Mouse (Mus musculus) E14TG2a.4 (cell line): Measurements from ENCODE around the gene Chst14.

Source experiments
- H3K27me3 ChIP-seq: 2 replicates; pipeline ENCODE4 v1.6.1; 2014; ENCODE audit warnings: low read length, control low read depth; ENCODE audit not compliant: insufficient read depth
- H3K36me3 ChIP-seq: 2 replicates; pipeline ENCODE4 v1.6.1; 2014; ENCODE audit warnings: low read length, control low read depth; ENCODE audit not compliant: insufficient read depth
- H3K4me1 ChIP-seq: replicated peaks from 2 replicates; pipeline ENCODE4 v1.6.1; 2014; ENCODE audit warnings: low read depth, low read length, control low read depth
- H3K4me3 ChIP-seq: replicated peaks from 2 replicates; pipeline ENCODE4 v1.5.1; 2014; ENCODE audit warnings: mild to moderate bottlenecking, low read length
- H3K9me3 ChIP-seq: 2 replicates; pipeline ENCODE4 v1.6.1; 2014; ENCODE audit warnings: low read length, control low read depth
- CTCF ChIP-seq: conservative IDR thresholded peaks from 2 replicates; pipeline ENCODE4 v1.5.1; 2014; ENCODE audit warnings: low read length
- NANOG ChIP-seq: IDR thresholded peaks from 2 replicates; pipeline ENCODE4 v1.6.1; 2014; ENCODE audit warnings: borderline replicate concordance, low read length, mixed read lengths
- POU5F1 ChIP-seq: IDR thresholded peaks from 2 replicates; pipeline ENCODE4 v1.6.1; 2014; ENCODE audit warnings: low read length, borderline replicate concordance

The Chst14 gene

DNA sequence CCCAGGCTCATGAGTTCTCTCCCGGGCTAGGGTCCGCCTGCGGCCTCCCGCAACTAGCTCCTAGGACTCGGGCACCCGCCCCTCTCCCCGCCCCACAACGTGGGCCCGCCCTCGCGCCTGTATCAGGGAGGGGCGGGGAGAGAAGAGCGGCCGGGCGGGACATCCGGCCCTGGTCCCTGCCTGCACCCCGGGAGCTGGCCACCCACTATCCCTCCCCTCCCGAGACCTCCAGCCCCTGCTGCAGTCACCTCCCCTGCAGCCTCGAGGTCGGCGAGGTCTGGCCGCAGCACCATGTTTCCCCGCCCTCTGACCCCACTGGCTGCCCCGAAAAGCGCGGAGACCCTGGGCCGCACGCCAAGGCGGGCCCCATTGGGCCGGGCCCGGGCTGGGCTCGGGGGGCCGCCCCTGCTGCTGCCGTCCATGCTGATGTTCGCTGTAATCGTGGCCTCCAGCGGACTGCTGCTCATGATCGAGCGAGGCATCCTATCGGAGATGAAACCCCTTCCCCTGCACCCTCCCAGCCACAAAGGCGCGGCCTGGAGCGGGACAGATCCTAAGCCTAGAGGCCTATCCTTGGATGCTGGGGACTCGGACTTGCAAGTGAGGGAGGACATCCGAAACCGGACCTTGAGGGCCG is at the start of gene Chst14:
Gene Chst14 (plus strand): TSS at position 136 of the 637 bp plus-strand sequence.
- H3K4me1 ChIP-seq, result peaks cover 26% of the 10 kb centered on the region
- peaks cover 55% of the 10 kb centered on the region for H3K27me3 ChIP-seq
- peak within 1 kb of the TSS; percentile 84 for H3K4me3 ChIP-seq
- peaks cover 12% of the 10 kb centered on the region for H3K36me3 ChIP-seq
- H3K9me3 ChIP-seq, result no peaks in the 10 kb centered on the region
- TF ChIP-seq CTCF (no peak), POU5F1 (no peak), NANOG (no peak)

DNA sequence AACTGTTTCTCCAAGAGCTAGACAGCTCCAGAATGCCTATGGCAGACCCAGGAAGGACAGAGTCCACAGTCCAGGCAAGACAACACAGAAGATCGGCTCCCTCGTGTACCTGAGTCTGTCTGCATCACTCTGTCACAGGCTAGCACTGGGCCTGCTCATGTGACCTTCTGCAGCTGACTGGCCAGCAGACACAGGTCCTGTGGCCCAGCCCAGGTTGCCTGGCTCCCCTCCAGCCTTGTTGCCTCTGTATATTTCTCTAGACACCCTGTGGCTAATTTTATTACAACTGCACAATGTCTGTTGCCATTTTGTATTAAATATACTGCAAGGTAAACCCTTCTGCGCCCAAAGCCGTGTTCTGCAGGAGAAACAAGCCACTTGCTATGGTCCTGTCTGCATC is 45.3 kb upstream of the Chst14 start:
- TF ChIP-seq CTCF (no peak), POU5F1 (no peak), NANOG (no peak)
- Histone ChIP-seq H3K27me3 (peaks cover 25% of the 10 kb centered on the region), H3K4me3 (no peak overlapping the region), H3K36me3 (peaks cover 20% of the 10 kb centered on the region), H3K4me1 (peaks cover 40% of the 10 kb centered on the region), H3K9me3 (no peaks in the 10 kb centered on the region)

DNA sequence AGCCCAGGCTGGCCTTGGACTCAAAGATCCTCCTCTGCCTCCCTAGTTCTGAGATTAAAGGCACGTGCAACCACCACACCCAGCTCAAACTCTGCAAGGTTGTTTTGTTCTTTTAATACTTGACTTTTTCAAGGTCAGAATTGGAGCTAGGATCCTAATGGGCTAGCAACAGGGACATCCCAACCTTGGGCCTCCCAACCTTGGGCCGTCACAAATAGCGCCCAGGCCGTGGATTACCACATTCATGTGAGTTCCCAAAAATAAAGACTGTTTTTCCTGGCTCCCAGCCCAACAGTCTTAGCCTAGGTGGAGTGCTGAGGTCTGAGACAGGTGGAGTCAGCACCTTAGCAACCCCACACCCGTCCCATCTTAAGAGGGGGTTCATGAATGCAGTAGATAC is 44.3 kb upstream of the Chst14 start:
- Histone ChIP-seq H3K4me1 (peaks cover 40% of the 10 kb centered on the region), H3K27me3 (peaks cover 30% of the 10 kb centered on the region), H3K36me3 (peaks cover 11% of the 10 kb centered on the region; the same call in 1 of the 2 replicates), H3K4me3 (no peak overlapping the region), H3K9me3 (no peaks in the 10 kb centered on the region)
- TF ChIP-seq NANOG (no peak), CTCF (no peak), POU5F1 (no peak)

DNA sequence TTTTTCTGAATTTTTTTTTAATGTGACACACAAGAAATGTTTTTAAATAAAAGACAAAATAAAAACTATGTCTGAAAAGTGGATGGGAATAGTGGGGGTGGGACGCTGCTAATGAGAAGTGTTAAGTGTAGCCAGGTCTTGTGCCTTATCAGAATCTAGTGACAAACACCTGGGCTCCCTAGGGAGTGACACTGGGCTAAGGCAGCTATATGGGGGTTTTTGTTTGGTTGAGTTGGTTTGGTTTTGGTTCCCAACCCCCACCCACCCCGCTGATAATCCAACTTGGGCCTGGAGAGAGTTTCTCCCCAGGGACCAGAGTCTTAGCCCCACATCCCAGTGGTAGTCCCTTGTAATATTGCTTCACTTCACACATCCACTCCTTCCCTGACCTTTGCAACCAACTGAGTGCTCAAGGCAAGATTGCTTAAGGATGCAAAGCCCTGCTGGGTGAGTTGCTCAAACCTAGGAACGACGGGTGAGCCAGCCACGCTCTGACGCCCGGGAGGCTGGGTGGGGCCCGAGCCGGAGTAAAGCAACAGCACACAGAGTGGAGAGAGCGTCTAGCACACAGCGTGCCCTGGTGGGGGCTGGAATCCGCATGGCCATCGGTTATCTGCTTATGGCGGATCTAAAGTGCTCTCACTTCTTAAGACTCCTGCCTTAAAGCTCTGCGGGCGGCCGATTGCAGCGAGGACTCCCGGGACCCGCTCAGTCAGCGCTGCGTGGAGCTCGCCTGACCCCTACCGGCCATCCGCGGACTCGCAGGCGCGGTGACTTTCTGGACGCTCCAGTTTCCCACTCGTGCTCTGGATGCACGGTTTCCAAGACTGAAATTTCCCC is 43.2 kb upstream of the Chst14 start:
- H3K36me3 ChIP-seq, result 0 out of 2 replicates have a peak, but pooled peaks cover 4% of the 10 kb centered on the region
- no peaks in the 10 kb centered on the region for H3K9me3 ChIP-seq
- peaks cover 39% of the 10 kb centered on the region for H3K27me3 ChIP-seq
- peaks cover 39% of the 10 kb centered on the region for H3K4me1 ChIP-seq
- peak; percentile 85 for TF ChIP-seq CTCF
- TF ChIP-seq NANOG, result no peak
- H3K4me3 ChIP-seq, result peak overlapping the region; percentile 73

DNA sequence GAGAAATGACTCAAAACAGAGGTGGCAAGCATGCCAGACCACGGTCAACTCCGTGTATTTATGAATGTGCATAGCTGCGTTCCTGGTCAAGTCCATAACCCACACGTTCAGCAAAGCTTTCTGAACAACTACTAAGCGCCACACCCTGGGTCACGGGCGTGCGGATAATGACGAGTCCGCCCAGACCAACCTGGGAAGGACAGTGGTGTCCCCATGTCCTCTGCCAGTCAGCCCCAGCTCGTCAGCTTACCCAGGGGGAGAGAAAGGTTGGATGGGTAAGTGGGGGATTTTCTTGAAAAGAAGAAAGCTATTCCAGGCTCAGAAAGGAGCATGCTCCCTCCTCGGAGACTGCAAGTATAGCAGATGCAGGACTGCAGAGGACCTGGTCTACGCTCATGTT is 38.9 kb upstream of the Chst14 start:
- TF ChIP-seq CTCF, result no peak
- no peak for TF ChIP-seq POU5F1
- no peak for TF ChIP-seq NANOG
- Histone ChIP-seq H3K27me3 (peaks cover 74% of the 10 kb centered on the region), H3K4me1 (peaks cover 20% of the 10 kb centered on the region), H3K9me3 (no peaks in the 10 kb centered on the region), H3K36me3 (no peaks in the 10 kb centered on the region), H3K4me3 (no peak overlapping the region)

DNA sequence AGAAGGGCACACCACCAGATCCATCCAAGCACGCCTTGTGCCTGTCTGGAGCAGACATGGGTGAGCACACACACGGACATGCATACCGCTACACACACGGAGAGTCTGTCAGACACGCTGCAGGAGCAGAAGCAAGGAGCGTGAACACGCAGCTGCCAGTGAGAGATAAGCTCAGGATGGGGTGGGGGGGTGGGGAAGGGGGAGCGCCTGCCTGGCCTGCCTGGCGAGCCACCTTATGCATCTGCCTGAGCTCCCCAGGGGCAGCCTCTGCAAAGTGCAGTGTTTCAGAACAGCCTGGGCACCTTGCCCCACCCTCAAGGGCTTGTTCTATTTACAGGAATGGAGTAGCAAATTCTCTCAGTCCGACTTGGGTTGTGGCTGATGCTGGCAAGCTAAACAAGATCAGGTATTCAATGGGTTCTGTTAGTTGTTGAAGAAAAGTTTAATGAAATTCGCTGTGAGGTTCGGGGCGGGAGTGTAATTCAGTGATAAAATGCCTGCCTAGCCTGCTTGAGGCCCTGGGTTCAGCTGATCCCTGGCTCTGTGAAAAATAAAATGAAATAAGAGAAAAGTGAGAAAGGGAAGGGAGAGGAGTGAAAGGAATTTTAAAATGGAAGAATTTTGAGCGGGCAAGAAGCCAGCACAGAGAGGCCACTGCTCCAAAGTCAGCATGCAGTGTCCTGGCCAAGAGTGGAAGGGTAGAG is 38.3 kb upstream of the Chst14 start:
- Histone ChIP-seq H3K4me3 (no peak overlapping the region), H3K4me1 (peaks cover 15% of the 10 kb centered on the region)
- TF ChIP-seq POU5F1 (no peak), NANOG (no peak), CTCF (no peak)

DNA sequence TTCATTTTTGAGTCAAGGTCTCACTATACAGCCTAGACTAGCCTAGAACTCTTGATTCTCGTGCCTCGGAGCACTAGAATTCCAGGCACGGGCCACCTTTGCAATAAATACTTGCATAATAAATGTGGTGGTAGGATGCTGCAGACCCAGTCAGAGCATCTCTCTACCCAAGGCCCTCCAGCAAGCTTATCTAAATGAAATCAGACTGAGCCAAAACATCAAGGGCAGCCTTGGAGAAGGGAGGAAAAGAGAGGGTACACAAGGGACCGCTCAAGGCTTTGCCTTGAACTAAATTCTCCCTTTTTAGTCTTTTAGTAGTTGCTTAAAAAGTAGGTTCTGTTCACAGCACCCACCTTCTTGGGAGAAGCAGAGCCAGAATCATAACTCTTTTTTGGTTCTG is 35.1 kb upstream of the Chst14 start:
- Histone ChIP-seq H3K4me1 (peaks cover 17% of the 10 kb centered on the region), H3K27me3 (peaks cover 86% of the 10 kb centered on the region), H3K36me3 (no peaks in the 10 kb centered on the region), H3K4me3 (no peak overlapping the region), H3K9me3 (no peaks in the 10 kb centered on the region)
- TF ChIP-seq POU5F1 (no peak), NANOG (no peak), CTCF (no peak)

More for the DNA sequence above, 38.3 kb upstream of the Chst14 start:
- Histone ChIP-seq H3K27me3 (peaks cover 79% of the 10 kb centered on the region), H3K9me3 (no peaks in the 10 kb centered on the region), H3K36me3 (no peaks in the 10 kb centered on the region)
